Mouse (Mus musculus): ENCODE data around the gene Cblb.

Cblb gene

GRCm38 (mm10) chr16:52194040-52194439, 163.0 kb downstream of the Cblb start:
- no peak for DNase-seq (ENCODE audit: low spot score in 2 of 2)

GRCm38 (mm10) chr16:52194866-52195265, 163.8 kb downstream of the Cblb start:
- no peak for DNase-seq (ENCODE audit: low spot score in 2 of 2)

- DNase-seq (ENCODE audit: low spot score in 2 of 2), result no peak
Observed at GRCm38 (mm10) chr16:52200107-52200506, 169.1 kb downstream of the Cblb start.

DNA sequence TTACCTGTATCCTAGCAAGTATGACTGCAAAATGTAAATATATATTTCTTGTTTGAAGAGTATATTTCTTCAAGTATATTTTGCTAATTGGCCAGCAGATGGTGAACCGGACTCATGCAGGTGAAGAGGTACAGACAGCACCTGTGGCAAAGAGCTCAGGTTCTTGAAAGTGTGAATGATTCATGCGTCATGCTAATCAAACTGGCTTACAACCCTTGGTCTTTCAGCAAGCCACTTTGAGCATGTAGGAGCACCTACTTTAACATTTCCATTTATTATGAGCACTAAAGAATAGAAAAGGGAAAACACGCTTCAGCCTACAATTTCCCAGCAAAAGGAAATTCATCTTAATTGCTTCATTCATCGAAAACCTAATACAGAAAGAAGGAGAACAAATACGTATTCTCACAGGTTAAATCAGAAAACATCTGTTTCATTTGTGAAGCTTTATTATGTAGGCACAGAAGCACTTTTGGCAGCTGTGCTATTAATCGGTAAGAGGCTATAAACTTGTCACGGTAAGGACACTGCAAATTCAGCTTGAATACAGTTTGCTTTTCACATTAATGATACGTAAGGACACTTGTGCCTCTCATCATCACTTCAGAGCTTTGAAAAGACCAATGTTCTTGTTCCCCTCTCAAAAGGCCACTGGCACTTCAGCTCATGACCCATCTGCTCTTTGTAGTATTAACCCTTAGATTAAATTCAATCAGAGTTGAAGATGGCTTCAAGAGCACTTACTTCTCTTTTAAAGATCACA, 180.0 kb downstream of the Cblb start:
- no peak for DNase-seq (ENCODE audit: low spot score in 2 of 2)

DNA sequence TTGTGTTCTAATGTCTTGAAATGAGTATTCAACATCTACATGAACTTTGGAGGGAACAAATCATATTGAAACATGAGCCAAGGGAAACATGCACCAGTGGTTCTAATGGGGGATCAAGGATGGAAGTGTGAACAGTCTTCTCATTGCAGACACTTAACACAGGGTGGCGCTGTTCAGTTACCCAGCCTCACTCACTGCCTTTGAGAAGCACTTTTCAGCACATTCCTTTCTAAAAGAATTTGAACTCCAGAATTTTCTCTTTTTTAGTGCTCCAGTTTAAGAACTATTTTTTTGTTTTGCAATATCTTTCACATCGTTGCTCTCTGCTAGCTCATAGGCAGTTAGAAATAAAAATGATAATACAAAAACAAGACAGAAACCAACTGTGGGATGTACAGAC, 188.0 kb downstream of the Cblb start:
- peak in 1 of 2 experiments; percentile 23 for DNase-seq (ENCODE audit: low spot score in 2 of 2)

DNA sequence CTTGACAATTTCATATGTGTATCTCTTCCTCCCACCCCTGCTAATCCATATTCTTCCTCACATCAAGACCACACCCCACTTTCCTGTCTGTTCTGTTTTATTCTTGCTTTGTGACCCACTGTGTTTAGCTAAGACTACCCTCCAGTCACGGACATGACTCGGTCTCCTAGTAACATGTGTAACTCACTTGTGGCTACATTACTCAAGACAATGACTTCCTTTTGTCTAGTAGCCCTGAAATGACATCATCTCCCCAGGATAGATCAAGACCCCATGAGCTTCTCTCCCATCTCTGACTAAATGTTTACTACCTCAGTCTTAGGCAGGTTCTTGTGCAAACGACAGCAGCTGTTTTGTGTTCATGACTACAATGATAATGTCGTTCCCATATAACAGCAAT, 191.9 kb downstream of the Cblb start:
- no peak for DNase-seq (ENCODE audit: low spot score in 2 of 2)

GRCm38 (mm10) chr16:52229446-52229845, 198.4 kb downstream of the Cblb start:
- no peak for DNase-seq (ENCODE audit: low spot score in 2 of 2)

GRCm38 (mm10) chr16:52229930-52230329, 198.9 kb downstream of the Cblb start:
- peak; percentile 25 to 51 for DNase-seq (ENCODE audit: low spot score in 2 of 2)

DNA sequence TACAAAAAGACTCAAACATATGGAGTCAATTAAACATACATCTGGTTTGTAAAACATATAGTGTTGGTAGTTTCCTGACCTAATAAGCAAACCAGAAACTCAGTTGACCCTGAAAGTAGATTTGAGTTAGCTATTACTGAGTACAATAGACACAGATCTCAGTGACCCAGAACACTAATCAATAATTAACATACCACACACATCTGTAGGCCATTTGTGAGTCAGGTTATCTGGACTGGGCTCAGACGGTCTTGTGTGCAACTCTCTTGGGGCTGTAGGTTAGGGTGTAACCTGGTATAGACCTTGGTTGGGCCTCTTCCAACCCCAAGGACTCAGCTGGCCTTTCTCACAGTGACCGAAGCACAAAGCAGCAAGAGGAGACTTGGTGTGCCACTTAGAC, 211.1 kb downstream of the Cblb start:
- no peak for DNase-seq (ENCODE audit: low spot score in 2 of 2)

DNA sequence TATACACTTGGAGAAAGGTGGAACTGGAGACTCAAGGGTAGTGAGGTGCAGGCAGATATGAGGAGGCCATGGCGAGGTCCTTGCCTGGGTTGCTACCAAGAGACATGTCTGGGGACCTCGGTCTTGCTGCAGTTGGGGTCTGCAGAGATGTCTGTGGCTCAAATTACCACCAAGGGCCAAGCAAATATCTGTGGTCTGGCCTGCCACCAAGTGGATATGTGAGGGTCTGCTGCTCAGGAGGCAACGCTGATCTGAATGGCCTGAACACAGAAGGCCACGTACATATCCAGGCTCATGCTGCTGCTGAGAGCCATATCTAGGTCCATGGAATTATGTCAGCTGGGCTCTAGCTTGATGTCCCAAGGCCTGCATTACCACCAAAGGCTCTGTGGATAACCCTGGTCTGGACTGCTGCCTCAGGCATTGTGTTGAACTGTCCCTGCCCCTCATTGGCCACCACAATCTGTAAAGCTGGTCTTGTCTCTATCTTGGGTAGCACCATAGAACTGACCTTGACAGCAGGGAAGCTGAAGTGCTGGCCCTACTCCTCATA, 212.5 kb downstream of the Cblb start:
- no peak for DNase-seq (ENCODE audit: low spot score in 2 of 2)

- no peak for DNase-seq (ENCODE audit: low spot score in 2 of 2)
Observed at GRCm38 (mm10) chr16:52250196-52250595, 219.2 kb downstream of the Cblb start.

- no peak for DNase-seq (ENCODE audit: low spot score in 2 of 2)
Observed at GRCm38 (mm10) chr16:52250935-52251334, 219.9 kb downstream of the Cblb start.

Data from right cerebral cortex, postnatal 36 days (tissue).